Mouse (Mus musculus): ENCODE measurements at regions not wholly inside any gene's neighbourhood (a gene's known extent, or its start where the extent isn't known, plus 50 kb on each side); places are given as distances from the start of the nearest gene placed in this dataset.

DNA sequence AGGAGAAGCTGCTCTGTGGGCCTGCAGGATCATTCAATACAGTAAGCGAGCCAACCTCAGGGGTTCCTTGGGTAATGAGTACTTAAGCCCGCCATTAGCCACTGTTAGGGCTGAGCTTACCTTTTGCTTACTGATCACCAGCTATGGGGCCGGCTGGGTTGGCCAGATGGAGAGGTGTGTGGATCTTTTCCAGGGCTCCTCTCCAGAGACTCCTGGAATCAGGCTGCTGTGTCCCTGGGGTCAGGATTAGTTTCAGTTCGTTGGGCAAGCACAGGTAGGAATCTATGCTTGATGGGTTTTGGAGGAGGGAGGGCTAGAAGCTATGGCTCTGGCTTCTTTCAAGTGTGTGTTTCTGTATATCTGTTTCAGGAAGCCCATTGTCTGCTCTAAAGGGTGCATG lies 175.7 kb upstream of the Gjb5 start:
- TF ChIP-seq CTCF (IDR thresholded peaks at IDR 0.05; ENCODE audit: borderline replicate concordance, control insufficient read depth, extremely low read depth, insufficient read depth, low read length, poor library complexity) (no peak), POLR2A (IDR thresholded peaks at IDR 0.05; ENCODE audit: control insufficient read depth, extremely low read depth, insufficient read depth, low read length, poor library complexity) (no peak)

Data from thymus, adult 2 months (tissue).